Mouse (Mus musculus): Measurements from ENCODE around the gene Ppid. TPM values are rescaled to one million over a fixed set of nuclear protein-coding genes. Genes with fewer than 3 reads are reported as not detected.

Ppid gene
- polyA plus RNA-seq, 1 experiment = 9.1 TPM

GRCm38 (mm10) chr3:79559773-79560045 lies 31.4 kb upstream of the Ppid start:
- H3K4me3 ChIP-seq (replicated peaks; ENCODE audit: extremely low read depth, low read depth, low read length) = no peak overlapping the region
- TF ChIP-seq CTCF (IDR thresholded peaks at IDR 0.05; ENCODE audit: insufficient read depth, low read length) = no peak
- WGBS = 47% methylated on average over 5 of the region's 5 CpGs
- peaks cover 3% of the 10 kb centered on the region for H3K4me1 ChIP-seq (ENCODE audit: control insufficient read depth, insufficient read depth, low read length)
- no peak for DNase-seq

GRCm38 (mm10) chr3:79560555-79560954 lies 30.6 kb upstream of the Ppid start:
- no peak for DNase-seq
- Histone ChIP-seq H3K4me3 (replicated peaks; ENCODE audit: extremely low read depth, low read depth, low read length) (no peak overlapping the region), H3K4me1 (ENCODE audit: control insufficient read depth, insufficient read depth, low read length) (peaks cover 3% of the 10 kb centered on the region)
- 95% methylated on average over 6 of the region's 6 CpGs for WGBS
- TF ChIP-seq POLR2A (IDR thresholded peaks at IDR 0.05; ENCODE audit: borderline replicate concordance, extremely low read depth, low read depth, low read length) (no peak), CTCF (IDR thresholded peaks at IDR 0.05; ENCODE audit: insufficient read depth, low read length) (no peak)

- Histone ChIP-seq H3K4me3 (replicated peaks; ENCODE audit: extremely low read depth, low read depth, low read length) (no peak overlapping the region), H3K4me1 (ENCODE audit: control insufficient read depth, insufficient read depth, low read length) (peaks cover 3% of the 10 kb centered on the region)
- WGBS = 78% methylated on average over 10 of the region's 10 CpGs
- no peak for TF ChIP-seq CTCF (IDR thresholded peaks at IDR 0.05; ENCODE audit: insufficient read depth, low read length)
- no peak for TF ChIP-seq POLR2A (IDR thresholded peaks at IDR 0.05; ENCODE audit: borderline replicate concordance, extremely low read depth, low read depth, low read length)
- DNase-seq = no peak
Measured at GRCm38 (mm10) chr3:79561784-79562715, 29.1 kb upstream of the Ppid start.

- no peak for TF ChIP-seq CTCF (IDR thresholded peaks at IDR 0.05; ENCODE audit: insufficient read depth, low read length)
- TF ChIP-seq POLR2A (IDR thresholded peaks at IDR 0.05; ENCODE audit: borderline replicate concordance, extremely low read depth, low read depth, low read length) = no peak
- 87% methylated on average over 2 of the region's 2 CpGs for WGBS
Measured at GRCm38 (mm10) chr3:79563511-79563910, 27.6 kb upstream of the Ppid start.

GRCm38 (mm10) chr3:79564875-79565606 lies 26.1 kb upstream of the Ppid start:
- Histone ChIP-seq H3K4me3 (replicated peaks; ENCODE audit: extremely low read depth, low read depth, low read length) (no peak overlapping the region), H3K4me1 (ENCODE audit: control insufficient read depth, insufficient read depth, low read length) (no peaks in the 10 kb centered on the region; the same call in 1 of the 2 replicates)
- TF ChIP-seq POLR2A (IDR thresholded peaks at IDR 0.05; ENCODE audit: borderline replicate concordance, extremely low read depth, low read depth, low read length) (no peak), CTCF (IDR thresholded peaks at IDR 0.05; ENCODE audit: insufficient read depth, low read length) (no peak)
- WGBS = 68% methylated on average over 10 of the region's 10 CpGs
- no peak for DNase-seq

More at GRCm38 (mm10) chr3:79563511-79563910, 27.6 kb upstream of the Ppid start:
- no peak overlapping the region for H3K4me3 ChIP-seq (replicated peaks; ENCODE audit: extremely low read depth, low read depth, low read length)
- H3K4me1 ChIP-seq (ENCODE audit: control insufficient read depth, insufficient read depth, low read length) = peaks cover 3% of the 10 kb centered on the region
- DNase-seq = no peak

GRCm38 (mm10) chr3:79566716-79567691 lies 24.1 kb upstream of the Ppid start:
- Histone ChIP-seq H3K4me1 (ENCODE audit: control insufficient read depth, insufficient read depth, low read length) (no peaks in the 10 kb centered on the region; the same call in 1 of the 2 replicates), H3K4me3 (replicated peaks; ENCODE audit: extremely low read depth, low read depth, low read length) (peak overlapping the region; percentile 93)
- TF ChIP-seq POLR2A (IDR thresholded peaks at IDR 0.05; ENCODE audit: borderline replicate concordance, extremely low read depth, low read depth, low read length) (no peak), CTCF (IDR thresholded peaks at IDR 0.05; ENCODE audit: insufficient read depth, low read length) (no peak)
- 1% methylated on average over 53 of the region's 60 CpGs for WGBS
- DNase-seq = peak; percentile 60

- DNase-seq = peak; percentile 93
- WGBS = under 1% methylated on average over 53 of the region's 55 CpGs
Measured at GRCm38 (mm10) chr3:79567703-79568362, 23.3 kb upstream of the Ppid start, which contains the start of gene Fnip2. Gene Fnip2 (minus strand): TSS chr3:79567796.

GRCm38 (mm10) chr3:79568629-79569350 lies 22.4 kb upstream of the Ppid start:
- 83% methylated on average over 16 of the region's 16 CpGs for WGBS
- Histone ChIP-seq H3K4me3 (replicated peaks; ENCODE audit: extremely low read depth, low read depth, low read length) (no peak overlapping the region), H3K4me1 (ENCODE audit: control insufficient read depth, insufficient read depth, low read length) (no peaks in the 10 kb centered on the region; the same call in 1 of the 2 replicates)
- TF ChIP-seq POLR2A (IDR thresholded peaks at IDR 0.05; ENCODE audit: borderline replicate concordance, extremely low read depth, low read depth, low read length) (no peak), CTCF (IDR thresholded peaks at IDR 0.05; ENCODE audit: insufficient read depth, low read length) (peak; percentile 12; the same call in 1 of the 2 replicates)
- DNase-seq = no peak

More at GRCm38 (mm10) chr3:79567703-79568362, 23.3 kb upstream of the Ppid start, which contains the start of gene Fnip2:
- TF ChIP-seq POLR2A (IDR thresholded peaks at IDR 0.05; ENCODE audit: borderline replicate concordance, extremely low read depth, low read depth, low read length) = peak; percentile 53; the same call in 1 of the 2 replicates
- TF ChIP-seq CTCF (IDR thresholded peaks at IDR 0.05; ENCODE audit: insufficient read depth, low read length) = no peak
- Histone ChIP-seq H3K4me1 (ENCODE audit: control insufficient read depth, insufficient read depth, low read length) (no peaks in the 10 kb centered on the region; the same call in 1 of the 2 replicates), H3K4me3 (replicated peaks; ENCODE audit: extremely low read depth, low read depth, low read length) (peak within 1 kb of the TSS; percentile 93)
